Mouse (Mus musculus): Measurements from ENCODE around the gene Lsg1.
A peak's percentile ranks its signal among the peaks of the same experiment; 100 is the strongest.

Lsg1 gene

GRCm38 (mm10) chr16:30600431-30601045, 13.1 kb upstream of the Lsg1 start:
- no peak for DNase-seq (ENCODE audit: low spot score)

- peak; percentile 69 for DNase-seq (ENCODE audit: low spot score)
Observed at GRCm38 (mm10) chr16:30599491-30600268, 12.3 kb upstream of the Lsg1 start, which contains the start of gene Fam43a. Gene Fam43a (plus strand): TSS chr16:30599723.

- peak; percentile 83 for DNase-seq (ENCODE audit: low spot score)
Observed at GRCm38 (mm10) chr16:30596959-30597681, 9.7 kb upstream of the Lsg1 start.

GRCm38 (mm10) chr16:30595835-30596557, 8.6 kb upstream of the Lsg1 start:
- DNase-seq (ENCODE audit: low spot score) = no peak

GRCm38 (mm10) chr16:30595356-30595755, 8.0 kb upstream of the Lsg1 start:
- DNase-seq (ENCODE audit: low spot score) = no peak

- no peak for DNase-seq (ENCODE audit: low spot score)
Observed at GRCm38 (mm10) chr16:30591990-30592389, 4.6 kb upstream of the Lsg1 start.

- DNase-seq (ENCODE audit: low spot score) = no peak
Observed at GRCm38 (mm10) chr16:30590264-30591209, 3.1 kb upstream of the Lsg1 start.

GRCm38 (mm10) chr16:30586935-30587493, 378 bp downstream of the Lsg1 start:
- no peak for DNase-seq (ENCODE audit: low spot score)

- DNase-seq (ENCODE audit: low spot score) = no peak
Observed at GRCm38 (mm10) chr16:30580765-30581164, 6.6 kb downstream of the Lsg1 start.

- DNase-seq (ENCODE audit: low spot score) = no peak
Observed at GRCm38 (mm10) chr16:30576392-30576791, 11.0 kb downstream of the Lsg1 start.

GRCm38 (mm10) chr16:30575815-30576214, 11.6 kb downstream of the Lsg1 start:
- DNase-seq (ENCODE audit: low spot score) = no peak

- no peak for DNase-seq (ENCODE audit: low spot score)
Observed at GRCm38 (mm10) chr16:30572239-30572638, 15.2 kb downstream of the Lsg1 start.

GRCm38 (mm10) chr16:30571378-30571777, 16.0 kb downstream of the Lsg1 start:
- DNase-seq (ENCODE audit: low spot score) = no peak

GRCm38 (mm10) chr16:30570173-30570572, 17.2 kb downstream of the Lsg1 start:
- DNase-seq (ENCODE audit: low spot score) = no peak

GRCm38 (mm10) chr16:30565631-30566030, 21.8 kb downstream of the Lsg1 start:
- DNase-seq (ENCODE audit: low spot score) = no peak

GRCm38 (mm10) chr16:30560601-30561000, 26.8 kb downstream of the Lsg1 start:
- no peak for DNase-seq (ENCODE audit: low spot score)

- no peak for DNase-seq (ENCODE audit: low spot score)
Observed at GRCm38 (mm10) chr16:30559312-30559992, 27.9 kb downstream of the Lsg1 start.

GRCm38 (mm10) chr16:30554109-30554508, 33.3 kb downstream of the Lsg1 start:
- no peak for DNase-seq (ENCODE audit: low spot score)

- DNase-seq (ENCODE audit: low spot score) = peak; percentile 53
Observed at GRCm38 (mm10) chr16:30552621-30553338, 34.6 kb downstream of the Lsg1 start.

Measured in left cerebral cortex, adult 11 months (tissue).